Mouse (Mus musculus) lung, embryonic 15.5 days (tissue): ENCODE data around the gene Sacm1l. TPM values are rescaled to one million over a fixed set of nuclear protein-coding genes. Genes with fewer than 3 reads are reported as not detected.
A peak's percentile ranks its signal among the peaks of the same experiment; 100 is the strongest.

Experiments
- ATAC-seq: fragments of 200-750 bp; cut with Nextera tagmentation; 2 replicates; pipeline ENCODE4 v1.8.0; 2017; ENCODE audit warnings: moderate number of reproducible peaks, borderline replicate concordance; ENCODE audit not compliant: low FRiP score, low TSS enrichment; ENCODE audit errors: extremely low read depth
- H3K27ac ChIP-seq: fragments of 300-500 bp; sonication (generic); 2 replicates; pipeline ENCODE4 v1.5.1; 2015; ENCODE audit warnings: moderate library complexity, mild to moderate bottlenecking, inconsistent platforms
- H3K27me3 ChIP-seq: fragments of 300-500 bp; sonication (generic); 2 replicates; pipeline ENCODE4 v1.6.1; 2015; ENCODE audit warnings: inconsistent platforms
- H3K36me3 ChIP-seq: fragments of 300-500 bp; sonication (generic); 2 replicates; pipeline ENCODE4 v1.6.1; 2015; ENCODE audit warnings: inconsistent platforms
- H3K4me1 ChIP-seq: fragments of 300-500 bp; sonication (generic); 2 replicates; pipeline ENCODE4 v1.6.1; 2015; ENCODE audit warnings: inconsistent platforms
- H3K4me2 ChIP-seq: fragments of 300-500 bp; sonication (generic); 2 replicates; pipeline ENCODE4 v1.6.1; 2015; ENCODE audit warnings: inconsistent platforms, mild to moderate bottlenecking, moderate library complexity
- H3K4me3 ChIP-seq: fragments of 300-500 bp; sonication (generic); 2 replicates; pipeline ENCODE4 v1.5.1; 2015; ENCODE audit warnings: mild to moderate bottlenecking, inconsistent platforms
- H3K9ac ChIP-seq: fragments of 300-500 bp; sonication (generic); 2 replicates; pipeline ENCODE4 v1.6.1; 2015; ENCODE audit warnings: inconsistent platforms
- H3K9me3 ChIP-seq: fragments of 300-500 bp; sonication (generic); 2 replicates; pipeline ENCODE4 v1.6.1; 2016; ENCODE audit warnings: inconsistent platforms
- whole genome bisulfite sequencing: fragments of 180-500 bp; shearing (Covaris S2); methylation state at CpG from one replicate; pipeline ENCODE4 v1.1.7; 2015; 5-methylcytosine and 5-hydroxymethylcytosine counted together
- polyA plus RNA-seq: library from polyadenylated mRNA; unstranded; fragments of >200 nt; fragmentation: Nextera tagmentation; extraction: Ambion mirVana; gene quantifications from 2 replicates; pipeline ENCODE4 v1.2.1, GENCODE M21; 2015

Gene Sacm1l
- polyA plus RNA-seq, 1 experiment from 2014 or later = 53.6 TPM

- Histone ChIP-seq H3K4me1 (peaks cover 65% of the 10 kb centered on the region), H3K27me3 (no peaks in the 10 kb centered on the region), H3K27ac (peak overlapping the region; percentile 27), H3K9ac (no peak overlapping the region), H3K9me3 (no peaks in the 10 kb centered on the region), H3K36me3 (peaks cover 4% of the 10 kb centered on the region), H3K4me2 (no peak overlapping the region), H3K4me3 (no peak overlapping the region)
- peak; percentile 66 for ATAC-seq
- WGBS = 46% methylated on average over 9 of the region's 9 CpGs
Observed at GRCm38 (mm10) chr9:123491917-123492585, 37.5 kb upstream of the Sacm1l start.

- ATAC-seq = peak; percentile 38; the same call in 1 of the 2 replicates
Observed at GRCm38 (mm10) chr9:123496665-123497064, 32.9 kb upstream of the Sacm1l start.

GRCm38 (mm10) chr9:123497906-123498305 lies 31.7 kb upstream of the Sacm1l start:
- 41% methylated on average over 5 of the region's 5 CpGs for WGBS
- H3K27ac ChIP-seq = peak overlapping the region; percentile 50
- no peaks in the 10 kb centered on the region for H3K9me3 ChIP-seq
- peaks cover 25% of the 10 kb centered on the region for H3K36me3 ChIP-seq
- H3K9ac ChIP-seq = no peak overlapping the region
- H3K4me1 ChIP-seq = peaks cover 33% of the 10 kb centered on the region
- no peak overlapping the region for H3K4me3 ChIP-seq
- peak; percentile 74; the same call in 1 of the 2 replicates for ATAC-seq
- no peaks in the 10 kb centered on the region for H3K27me3 ChIP-seq
- H3K4me2 ChIP-seq = no peak overlapping the region

More at GRCm38 (mm10) chr9:123496665-123497064, 32.9 kb upstream of the Sacm1l start:
- Histone ChIP-seq H3K9me3 (no peaks in the 10 kb centered on the region), H3K27ac (no peak overlapping the region), H3K9ac (no peak overlapping the region), H3K4me2 (peak overlapping the region; percentile 24), H3K36me3 (peaks cover 15% of the 10 kb centered on the region), H3K4me1 (peaks cover 45% of the 10 kb centered on the region), H3K4me3 (no peak overlapping the region), H3K27me3 (no peaks in the 10 kb centered on the region)
- 10% methylated on average over 13 of the region's 13 CpGs for WGBS

- Histone ChIP-seq H3K27me3 (no peaks in the 10 kb centered on the region), H3K4me2 (no peak overlapping the region), H3K4me3 (no peak overlapping the region), H3K36me3 (peaks cover 33% of the 10 kb centered on the region), H3K27ac (no peak overlapping the region), H3K4me1 (peaks cover 49% of the 10 kb centered on the region), H3K9me3 (no peaks in the 10 kb centered on the region), H3K9ac (no peak overlapping the region)
- 76% methylated on average over 4 of the region's 4 CpGs for WGBS
- no peak for ATAC-seq
Observed at GRCm38 (mm10) chr9:123500480-123500879, 29.1 kb upstream of the Sacm1l start.

- H3K27me3 ChIP-seq = no peaks in the 10 kb centered on the region
Observed at GRCm38 (mm10) chr9:123503171-123503834, 26.3 kb upstream of the Sacm1l start.

GRCm38 (mm10) chr9:123504325-123504724 lies 25.2 kb upstream of the Sacm1l start:
- Histone ChIP-seq H3K9ac (no peak overlapping the region), H3K4me3 (no peak overlapping the region), H3K27me3 (no peaks in the 10 kb centered on the region), H3K4me1 (peaks cover 38% of the 10 kb centered on the region), H3K27ac (no peak overlapping the region), H3K36me3 (peaks cover 36% of the 10 kb centered on the region), H3K4me2 (no peak overlapping the region), H3K9me3 (no peaks in the 10 kb centered on the region)
- 0 out of 2 replicates have a peak, but pooled peaks have one; percentile 25 for ATAC-seq
- WGBS = 11% methylated on average over 2 of the region's 2 CpGs

More at GRCm38 (mm10) chr9:123503171-123503834, 26.3 kb upstream of the Sacm1l start:
- no peak for ATAC-seq
- Histone ChIP-seq H3K4me1 (peaks cover 38% of the 10 kb centered on the region), H3K4me2 (no peak overlapping the region), H3K9ac (no peak overlapping the region), H3K4me3 (no peak overlapping the region), H3K9me3 (no peaks in the 10 kb centered on the region), H3K27ac (no peak overlapping the region), H3K36me3 (peaks cover 36% of the 10 kb centered on the region)
- 64% methylated on average over 5 of the region's 5 CpGs for WGBS

- H3K9ac ChIP-seq = no peak overlapping the region
- peaks cover 37% of the 10 kb centered on the region for H3K36me3 ChIP-seq
- no peaks in the 10 kb centered on the region for H3K9me3 ChIP-seq
- WGBS = 37% methylated on average over 1 of the region's 1 CpGs
- H3K27ac ChIP-seq = peak overlapping the region; percentile 29; the same call in 1 of the 2 replicates
- H3K4me3 ChIP-seq = no peak overlapping the region
- ATAC-seq = no peak
- no peak overlapping the region for H3K4me2 ChIP-seq
- H3K27me3 ChIP-seq = no peaks in the 10 kb centered on the region
- H3K4me1 ChIP-seq = peaks cover 43% of the 10 kb centered on the region
Observed at GRCm38 (mm10) chr9:123505598-123505997, 24.0 kb upstream of the Sacm1l start.

GRCm38 (mm10) chr9:123506270-123507146 lies 23.1 kb upstream of the Sacm1l start:
- ATAC-seq = peak; percentile 82; the same call in 1 of the 2 replicates
- H3K4me2 ChIP-seq = no peak overlapping the region

GRCm38 (mm10) chr9:123507380-123507779 lies 22.2 kb upstream of the Sacm1l start:
- no peak for ATAC-seq
- H3K4me1 ChIP-seq = peaks cover 43% of the 10 kb centered on the region
- 91% methylated on average over 2 of the region's 2 CpGs for WGBS

More at GRCm38 (mm10) chr9:123506270-123507146, 23.1 kb upstream of the Sacm1l start:
- peaks cover 37% of the 10 kb centered on the region for H3K36me3 ChIP-seq
- H3K4me3 ChIP-seq = no peak overlapping the region
- WGBS = 30% methylated on average over 4 of the region's 4 CpGs
- H3K27ac ChIP-seq = peak overlapping the region; percentile 37
- H3K9me3 ChIP-seq = no peaks in the 10 kb centered on the region
- H3K27me3 ChIP-seq = no peaks in the 10 kb centered on the region
- H3K4me1 ChIP-seq = peaks cover 43% of the 10 kb centered on the region
- H3K9ac ChIP-seq = no peak overlapping the region

GRCm38 (mm10) chr9:123508986-123509385 lies 20.6 kb upstream of the Sacm1l start:
- no peak overlapping the region for H3K4me3 ChIP-seq
- peaks cover 39% of the 10 kb centered on the region for H3K36me3 ChIP-seq
- WGBS = 84% methylated on average over 2 of the region's 2 CpGs
- H3K27ac ChIP-seq = no peak overlapping the region
- no peak overlapping the region for H3K9ac ChIP-seq
- H3K4me1 ChIP-seq = peaks cover 35% of the 10 kb centered on the region
- no peaks in the 10 kb centered on the region for H3K27me3 ChIP-seq
- no peaks in the 10 kb centered on the region for H3K9me3 ChIP-seq
- no peak for ATAC-seq
- no peak overlapping the region for H3K4me2 ChIP-seq

More at GRCm38 (mm10) chr9:123507380-123507779, 22.2 kb upstream of the Sacm1l start:
- peak overlapping the region; percentile 37; the same call in 1 of the 2 replicates for H3K27ac ChIP-seq
- H3K4me2 ChIP-seq = no peak overlapping the region
- no peak overlapping the region for H3K4me3 ChIP-seq
- H3K36me3 ChIP-seq = peaks cover 40% of the 10 kb centered on the region
- no peaks in the 10 kb centered on the region for H3K9me3 ChIP-seq
- no peak overlapping the region for H3K9ac ChIP-seq
- H3K27me3 ChIP-seq = no peaks in the 10 kb centered on the region
